Mouse (Mus musculus): Measurements from ENCODE around the gene Gm45140. TPM values are rescaled to one million over a fixed set of nuclear protein-coding genes. Genes with fewer than 3 reads are reported as not detected.

Gene Gm45140
- total RNA-seq, 2 experiments from 2014 or later, result 0.81 to 18.3 TPM

DNA sequence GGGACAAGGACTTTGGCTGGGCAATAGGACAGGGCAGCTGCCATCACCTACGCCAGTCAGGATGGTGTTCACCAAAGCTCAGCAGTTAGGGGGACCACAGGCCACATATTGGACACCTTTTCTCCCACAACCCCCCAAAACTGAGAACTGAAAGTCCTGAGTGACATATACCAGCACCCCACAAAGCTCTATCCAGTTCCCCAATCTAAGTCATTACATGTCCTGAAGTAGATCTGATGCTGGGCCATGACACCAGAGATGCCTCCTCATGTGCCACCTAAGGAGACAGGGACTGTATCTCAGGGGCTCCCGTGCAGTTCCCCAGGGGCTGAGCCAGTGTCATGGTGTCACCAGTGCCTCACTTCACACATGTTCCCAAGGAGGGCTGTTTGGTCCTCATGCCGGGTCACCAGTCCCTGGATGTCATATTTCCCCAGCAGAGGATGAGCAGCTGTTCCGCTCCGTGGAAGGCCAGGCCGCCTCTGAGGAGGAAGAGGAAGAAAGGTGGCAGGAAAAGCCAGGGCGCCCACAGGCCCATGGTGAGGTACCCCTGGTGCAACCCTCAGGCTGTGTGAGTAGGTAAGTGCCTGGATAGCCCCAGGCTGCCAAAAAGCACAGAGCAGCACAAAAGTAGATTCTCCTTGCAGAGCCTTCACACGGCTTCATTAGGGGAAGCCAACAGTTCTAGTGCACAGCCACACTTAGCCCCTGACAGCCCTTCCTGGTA is 85.2 kb downstream of the Gm45140 start:
- ATAC-seq (replicated peaks; ENCODE audit: low FRiP score, low TSS enrichment, poor library complexity, severe bottlenecking), result no peak

DNA sequence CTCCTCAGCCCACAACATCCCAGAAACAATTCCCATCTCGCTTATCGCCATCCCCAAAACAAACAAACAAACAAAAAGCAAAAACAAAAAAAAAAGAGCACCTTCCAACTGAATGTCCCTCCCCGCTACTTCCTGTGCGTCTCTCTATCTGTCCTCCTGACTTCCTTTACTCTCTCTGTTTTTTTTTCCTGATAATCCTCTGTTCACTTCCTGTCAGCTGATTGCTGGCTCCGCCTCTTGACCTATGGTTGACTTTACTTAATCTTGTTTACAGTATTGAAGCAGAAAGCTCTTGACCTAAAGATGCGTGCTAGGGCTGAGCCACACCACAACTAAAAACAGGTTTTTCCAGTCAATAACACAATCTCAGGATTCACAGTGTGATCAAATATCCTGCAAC is 87.1 kb downstream of the Gm45140 start:
- ATAC-seq (replicated peaks; ENCODE audit: low FRiP score, low TSS enrichment, poor library complexity, severe bottlenecking), result no peak

DNA sequence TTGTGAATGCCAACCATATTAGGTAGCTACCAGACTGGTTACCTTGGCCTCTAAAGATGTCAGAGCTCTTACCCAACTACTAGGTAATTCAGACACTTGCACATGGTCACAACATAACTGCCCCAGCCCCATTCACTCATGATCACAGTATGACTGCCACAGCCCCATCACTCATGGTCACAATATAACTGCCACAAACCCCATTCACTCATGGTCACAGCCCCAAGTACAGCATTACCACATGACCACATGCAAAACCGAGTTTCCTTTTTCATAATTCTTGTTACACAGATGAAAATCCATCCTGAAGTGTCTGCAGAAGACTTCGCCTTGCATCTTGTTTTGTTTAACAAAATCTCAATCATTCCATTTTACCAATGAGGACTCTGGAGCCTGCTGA is 87.5 kb downstream of the Gm45140 start:
- ATAC-seq (replicated peaks; ENCODE audit: low FRiP score, low TSS enrichment, poor library complexity, severe bottlenecking), result no peak

DNA sequence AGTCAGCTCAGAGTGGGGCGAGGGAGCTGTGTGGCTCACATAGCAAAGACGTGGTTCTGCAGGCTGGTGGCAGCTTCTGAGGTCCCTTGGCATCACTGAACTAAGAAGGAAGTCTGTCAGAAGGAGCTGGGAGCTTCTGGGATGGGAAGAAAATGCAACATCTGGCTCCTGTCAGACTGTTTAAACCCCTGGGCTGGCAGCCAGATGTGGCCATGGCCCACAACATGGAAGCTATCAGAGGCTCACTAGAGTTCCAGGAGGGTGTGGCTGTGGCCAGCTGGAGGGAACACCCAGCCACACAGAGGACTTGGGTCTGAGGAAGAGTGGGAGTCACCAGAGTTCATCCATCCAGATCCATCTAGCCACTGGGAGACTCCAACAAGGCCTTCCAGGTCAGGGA is 88.7 kb downstream of the Gm45140 start:
- ATAC-seq (replicated peaks; ENCODE audit: low FRiP score, low TSS enrichment, poor library complexity, severe bottlenecking), result no peak; the same call in 1 of the 2 replicates

DNA sequence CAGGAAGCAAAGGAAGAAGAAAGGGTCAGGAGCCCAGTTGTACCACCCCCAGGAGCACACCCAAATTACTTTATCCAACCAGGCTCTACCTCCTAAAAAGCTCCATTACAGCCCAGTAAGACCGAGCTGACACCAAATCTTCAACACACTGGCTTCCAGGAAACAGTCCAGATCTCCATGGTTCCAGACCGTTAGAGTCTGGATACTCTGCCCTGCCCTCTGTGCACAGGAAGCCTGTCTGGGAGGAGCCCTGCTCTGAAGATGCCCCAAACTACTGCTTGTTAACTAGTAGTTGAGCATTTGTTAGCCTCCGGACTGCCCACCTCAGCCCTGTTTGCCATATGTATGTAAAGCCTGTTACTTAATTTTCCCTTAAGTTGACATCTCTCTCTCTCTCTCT is 89.5 kb downstream of the Gm45140 start:
- ATAC-seq (replicated peaks; ENCODE audit: low FRiP score, low TSS enrichment, poor library complexity, severe bottlenecking), result no peak

DNA sequence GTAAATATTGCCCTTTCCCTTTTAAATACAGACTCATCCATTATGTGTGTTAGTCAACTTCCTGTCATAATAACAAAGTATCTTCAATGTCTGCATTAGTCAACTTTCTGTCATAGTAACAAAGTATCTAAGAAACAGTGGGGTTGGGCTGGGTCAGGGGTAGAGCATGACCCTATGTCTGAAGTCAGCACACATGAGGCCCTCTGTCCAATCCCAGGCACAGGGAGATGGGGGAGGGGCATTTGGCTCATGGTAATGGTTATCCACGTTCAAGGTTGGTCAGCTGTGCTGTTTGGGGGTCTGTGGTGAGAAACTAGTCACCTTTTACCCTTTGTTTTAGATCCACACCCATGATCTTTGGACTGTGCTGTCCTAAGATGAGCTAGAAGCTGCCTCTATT is 90.3 kb downstream of the Gm45140 start:
- no peak for ATAC-seq (replicated peaks; ENCODE audit: low FRiP score, low TSS enrichment, poor library complexity, severe bottlenecking)

DNA sequence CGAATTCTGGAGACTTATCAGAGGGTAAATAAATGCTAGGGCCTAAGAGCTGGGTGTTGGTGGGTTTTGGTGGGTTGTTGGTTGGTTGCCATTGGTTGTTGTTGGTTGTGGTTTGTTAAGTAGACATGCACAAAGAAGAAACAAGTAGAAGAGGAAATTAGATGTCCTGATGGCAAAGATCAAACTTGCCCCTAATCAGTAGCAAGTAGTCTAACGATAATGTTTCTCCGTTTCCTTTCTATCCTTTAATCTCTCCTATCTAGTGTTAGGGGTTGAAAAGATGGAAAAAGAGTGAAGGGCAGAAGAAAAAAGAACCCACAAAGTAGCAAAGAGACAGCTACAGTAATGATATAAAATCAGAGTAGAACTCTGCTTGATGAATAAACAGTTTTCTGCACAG is 91.0 kb downstream of the Gm45140 start:
- no peak for ATAC-seq (replicated peaks; ENCODE audit: low FRiP score, low TSS enrichment, poor library complexity, severe bottlenecking)

DNA sequence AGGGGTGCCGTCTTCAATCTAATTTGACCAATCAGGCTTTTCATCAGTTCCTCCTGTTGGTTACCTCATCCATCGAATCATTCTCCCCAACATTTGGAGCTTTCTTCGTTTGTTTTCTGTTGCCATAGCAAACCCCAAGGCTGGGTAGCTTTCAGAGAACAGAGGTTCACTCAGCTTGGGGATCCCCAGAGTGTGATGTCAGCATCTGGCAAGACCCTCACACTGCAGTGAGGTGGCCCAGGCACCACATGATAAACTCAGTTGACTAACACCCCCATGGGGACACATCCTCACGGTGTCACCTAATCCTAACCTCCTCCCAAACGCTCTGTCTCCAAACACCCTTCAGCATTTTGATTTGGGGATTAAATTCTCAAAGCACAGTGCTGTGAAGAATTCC is 92.3 kb downstream of the Gm45140 start:
- ATAC-seq (replicated peaks; ENCODE audit: low FRiP score, low TSS enrichment, poor library complexity, severe bottlenecking), result no peak

DNA sequence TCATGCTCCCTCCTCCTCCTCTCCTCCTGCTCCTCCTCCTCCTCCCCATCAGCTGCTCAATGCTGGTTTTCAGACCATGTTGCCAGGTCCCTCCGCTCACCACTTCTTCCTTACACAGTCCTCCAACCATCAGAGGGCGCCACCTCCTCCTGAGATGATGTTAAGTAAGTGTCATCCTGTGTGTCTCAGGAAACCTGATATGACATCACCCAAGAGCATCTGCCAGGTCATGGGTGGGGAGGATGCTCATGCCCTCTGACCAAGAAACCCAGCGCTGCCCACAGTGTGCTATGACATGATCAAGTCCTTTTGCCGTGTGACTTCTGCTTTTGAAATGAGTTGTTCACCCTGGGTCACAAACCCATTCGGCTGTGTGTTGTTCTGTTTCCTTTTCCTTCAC is 92.8 kb downstream of the Gm45140 start:
- ATAC-seq (replicated peaks; ENCODE audit: low FRiP score, low TSS enrichment, poor library complexity, severe bottlenecking), result no peak

DNA sequence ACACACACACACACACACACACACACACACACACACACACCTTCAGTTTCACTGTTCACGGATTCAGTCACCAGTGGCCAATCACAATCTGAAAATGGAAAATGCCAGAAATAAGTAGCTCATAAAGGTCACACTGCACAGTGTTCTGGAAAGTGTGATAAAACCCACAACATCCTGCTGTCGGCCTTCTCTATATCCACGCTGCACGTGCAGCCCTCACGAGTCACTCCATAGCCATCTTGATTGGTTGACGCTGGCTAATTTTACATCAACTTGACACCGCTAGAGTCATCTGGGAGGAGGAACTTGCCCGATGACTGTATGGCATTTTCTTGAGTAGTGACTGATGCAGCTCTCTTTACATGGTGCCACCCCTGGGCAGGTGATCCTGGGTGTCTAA is 93.6 kb downstream of the Gm45140 start:
- no peak for ATAC-seq (replicated peaks; ENCODE audit: low FRiP score, low TSS enrichment, poor library complexity, severe bottlenecking)

DNA sequence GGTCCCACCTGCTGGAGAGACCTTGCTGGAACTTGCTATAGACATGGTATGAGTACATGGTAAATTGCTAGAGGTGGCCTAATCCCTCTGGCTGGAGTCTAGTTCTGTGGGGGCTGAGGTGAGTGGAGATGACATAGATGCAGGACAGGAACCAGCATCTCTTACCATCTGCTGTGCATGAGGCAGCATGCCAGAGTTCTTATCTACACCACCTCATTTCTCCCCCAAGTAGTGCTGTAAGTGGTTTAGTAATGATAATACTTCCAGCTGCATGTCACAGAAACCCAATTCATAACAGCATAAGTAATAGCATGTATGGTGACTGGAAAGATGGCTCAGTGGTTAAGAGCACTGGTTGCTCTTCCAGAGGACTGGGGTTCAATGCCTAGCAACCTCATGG is 95.1 kb downstream of the Gm45140 start:
- peak; percentile 87 for ATAC-seq (replicated peaks; ENCODE audit: low FRiP score, low TSS enrichment, poor library complexity, severe bottlenecking)

DNA sequence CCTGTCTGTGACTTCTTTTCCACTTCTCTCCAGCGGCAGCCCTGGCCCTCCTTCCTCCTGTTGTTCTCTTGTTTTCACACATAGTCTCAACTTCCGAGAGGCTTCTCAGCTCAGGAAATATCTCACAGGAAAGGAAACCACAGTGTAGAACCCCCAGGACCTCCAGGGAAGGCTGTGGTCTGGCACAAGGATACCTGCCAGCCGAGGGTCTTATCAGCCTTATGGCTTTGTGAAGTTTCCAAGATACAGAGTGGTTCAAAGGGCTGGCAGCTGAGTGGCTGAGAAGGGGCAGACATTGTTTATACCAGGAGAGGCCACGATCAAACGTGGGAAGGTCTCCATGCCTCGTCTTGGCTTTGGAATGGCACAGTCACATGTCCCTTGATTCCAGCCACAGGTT is 95.7 kb downstream of the Gm45140 start:
- ATAC-seq (replicated peaks; ENCODE audit: low FRiP score, low TSS enrichment, poor library complexity, severe bottlenecking), result peak; percentile 8; the same call in 1 of the 2 replicates

Other genes starting within 250 kb of the Gm45140 start
- 0.27 and 2.0 TPM in 2 replicates for gene Prokr1, start 245.1 kb downstream of the Gm45140 start, total RNA-seq (2014; fragmentation: Nextera tagmentation)
- gene Prokr1, start 245.1 kb downstream of the Gm45140 start, total RNA-seq (2017), result 0.85 and 1.4 TPM in 2 replicates
- 33.8 and 34.2 TPM in 2 replicates for gene Aplf, start 163.6 kb downstream of the Gm45140 start, total RNA-seq (2014; fragmentation: Nextera tagmentation)
- gene Aplf, start 163.6 kb downstream of the Gm45140 start, total RNA-seq (2017), result 44.0 and 61.1 TPM in 2 replicates
- 0.48 and 0.77 TPM in 2 replicates for gene Efcc1, start 104.9 kb downstream of the Gm45140 start, total RNA-seq (2014; fragmentation: Nextera tagmentation)
- gene Efcc1, start 104.9 kb downstream of the Gm45140 start, total RNA-seq (2017), result 0.72 and 1.2 TPM in 2 replicates
- 1.8 and 4.5 TPM in 2 replicates for gene Gp9, start 57.7 kb downstream of the Gm45140 start, total RNA-seq (2014; fragmentation: Nextera tagmentation)
- 3.1 and 7.3 TPM in 2 replicates for gene Gp9, start 57.7 kb downstream of the Gm45140 start, total RNA-seq (2017)
- 49.7 and 51.5 TPM in 2 replicates for gene Rab43, start 23.6 kb downstream of the Gm45140 start, total RNA-seq (2014; fragmentation: Nextera tagmentation)
- 4.5 and 9.9 TPM in 2 replicates for gene Rab43, start 23.6 kb downstream of the Gm45140 start, total RNA-seq (2017)
- 85.1 and 88.1 TPM in 2 replicates for gene Isy1, start 3.0 kb upstream of the Gm45140 start, total RNA-seq (2014; fragmentation: Nextera tagmentation)
- gene Isy1, start 3.0 kb upstream of the Gm45140 start, total RNA-seq (2017), result 228 and 235 TPM in 2 replicates
- 524 and 599 TPM in 2 replicates for gene Cnbp, start 15.3 kb upstream of the Gm45140 start, total RNA-seq (2014; fragmentation: Nextera tagmentation)
- 1,213 and 1,503 TPM in 2 replicates for gene Cnbp, start 15.3 kb upstream of the Gm45140 start, total RNA-seq (2017)
- gene Copg1, start 52.0 kb upstream of the Gm45140 start, total RNA-seq (2014; fragmentation: Nextera tagmentation), result 76.8 and 84.9 TPM in 2 replicates
- gene Copg1, start 52.0 kb upstream of the Gm45140 start, total RNA-seq (2017), result 53.1 and 63.4 TPM in 2 replicates
- 28.3 and 32.4 TPM in 2 replicates for gene Hmces, start 78.1 kb upstream of the Gm45140 start, total RNA-seq (2014; fragmentation: Nextera tagmentation)
- 32.0 and 34.1 TPM in 2 replicates for gene Hmces, start 78.1 kb upstream of the Gm45140 start, total RNA-seq (2017)
- gene H1fx, start 145.8 kb upstream of the Gm45140 start, total RNA-seq (2014; fragmentation: Nextera tagmentation), result 3.0 and 6.1 TPM in 2 replicates
- gene H1fx, start 145.8 kb upstream of the Gm45140 start, total RNA-seq (2017), result 0.95 and 2.3 TPM in 2 replicates
- gene Rab7, start 209.5 kb upstream of the Gm45140 start, total RNA-seq (2014; fragmentation: Nextera tagmentation), result 158 and 182 TPM in 2 replicates
- gene Rab7, start 209.5 kb upstream of the Gm45140 start, total RNA-seq (2017), result 59.7 and 68.5 TPM in 2 replicates
- gene Rpn1, start 248.7 kb upstream of the Gm45140 start, total RNA-seq (2014; fragmentation: Nextera tagmentation), result 123 and 137 TPM in 2 replicates
- gene Rpn1, start 248.7 kb upstream of the Gm45140 start, total RNA-seq (2017), result 183 and 205 TPM in 2 replicates

Data from megakaryocyte-erythroid progenitor cell, adult 5-6 weeks (primary cell).